Mouse (Mus musculus) spleen, adult 2 months (tissue): Measurements from ENCODE around the gene Pigl.

Experiments used
- CTCF ChIP-seq: fragments of 200-500 bp; IDR thresholded peaks from 2 replicates; pipeline ENCODE4 v1.5.1; 2011; ENCODE audit warnings: mild to moderate bottlenecking, inconsistent platforms; ENCODE audit not compliant: insufficient read depth, insufficient read length, insufficient replicate concordance; ENCODE audit errors: extremely low read depth
- POLR2A ChIP-seq: fragments of 200-500 bp; IDR thresholded peaks from 2 replicates; pipeline ENCODE4 v1.6.1; 2011; ENCODE audit warnings: low read depth, low read length, inconsistent platforms

GRCm38 (mm10) chr11:62554934-62555517, 96.8 kb downstream of the Pigl start:
- TF ChIP-seq CTCF (no peak), POLR2A (no peak)
